ENCODE assay signal across 9 mouse cellular contexts in genomic region chr3:94601959-94602358, GRCm38 (mm10). TPM values are rescaled to one million over a fixed set of nuclear protein-coding genes. Genes with fewer than 3 reads are reported as not detected.
DNase-seq lines count a peak whose midpoint lies in the region; ATAC-seq lines count a peak whose summit lies in the region.
"Had no signal": no experiment of that assay in that cellular context is flagged by ENCODE, and none has a peak within 500 bp of the region (broad histone marks: within the 10 kb centered on the region; RNA-seq: fewer than 3 reads in every experiment).

No protein-coding gene starts in this region.

- no peaks in the 10 kb centered on the region for H3K27me3 ChIP-seq in embryonic facial prominence, embryonic 10.5 days (replicated peaks; ENCODE audit: low read depth, poor library complexity, severe bottlenecking)
- H3K27me3 ChIP-seq in hindbrain, embryonic 16.5 days (replicated peaks; ENCODE audit: control insufficient read depth, insufficient read depth, low read length): no peaks in the 10 kb centered on the region
- H3K27me3 ChIP-seq: heart, embryonic 15.5 days had no signal

- WGBS in embryonic facial prominence, embryonic 10.5 days: 7% methylated on average over 4 of the region's 4 CpGs
- 2% methylated on average over 4 of the region's 4 CpGs for WGBS in hindbrain, embryonic 16.5 days

- peak; percentile 39 to 47 for DNase-seq in adrenal gland, adult 18-20 months (ENCODE audit: low spot score in 2 of 2)
- no peak for DNase-seq in adrenal gland, postnatal 4 days (ENCODE audit: low spot score in 2 of 2)
- DNase-seq in urinary bladder, postnatal 25 days (ENCODE audit: low spot score): peak; percentile 52
- no peak for DNase-seq in urinary bladder, postnatal 10 days (ENCODE audit: low spot score)
- DNase-seq in embryonic facial prominence, embryonic 10.5 days (ENCODE audit: low spot score): peak; percentile 60
- DNase-seq in lung, adult 18-20 months: peak; percentile 34 to 38
- peak; percentile 65 for DNase-seq in retina, postnatal 1 day

- peak; percentile 48; the same call in 1 of the 2 replicates for ATAC-seq in hindbrain, embryonic 16.5 days

- no peak overlapping the region for H3K9ac ChIP-seq in hindbrain, embryonic 16.5 days (ENCODE audit: low read depth, low read length)
- H3K9ac ChIP-seq: heart, embryonic 15.5 days had no signal

- no peak overlapping the region for H3K27ac ChIP-seq in embryonic facial prominence, embryonic 10.5 days (replicated peaks)
- no peak overlapping the region for H3K27ac ChIP-seq in hindbrain, embryonic 16.5 days (ENCODE audit: low read depth, low read length)
- H3K27ac ChIP-seq: heart, embryonic 15.5 days had no signal

- no peaks in the 10 kb centered on the region for H3K9me3 ChIP-seq in embryonic facial prominence, embryonic 10.5 days
- H3K9me3 ChIP-seq in hindbrain, embryonic 16.5 days (ENCODE audit: control insufficient read depth, low read length): no peaks in the 10 kb centered on the region
- H3K9me3 ChIP-seq: heart, embryonic 15.5 days had no signal

- no peak overlapping the region for H3K4me3 ChIP-seq in embryonic facial prominence, embryonic 10.5 days
- no peak overlapping the region for H3K4me3 ChIP-seq in hindbrain, embryonic 16.5 days (ENCODE audit: low read length)
- H3K4me3 ChIP-seq: heart, embryonic 15.5 days had no signal

- H3K4me1 ChIP-seq in embryonic facial prominence, embryonic 10.5 days: no peaks in the 10 kb centered on the region
- H3K4me1 ChIP-seq in hindbrain, embryonic 16.5 days (ENCODE audit: control insufficient read depth, insufficient read depth, low read depth, low read length): no peaks in the 10 kb centered on the region
- H3K4me1 ChIP-seq: heart, embryonic 15.5 days had no signal

- no peaks in the 10 kb centered on the region for H3K36me3 ChIP-seq in embryonic facial prominence, embryonic 10.5 days (replicated peaks)
- H3K36me3 ChIP-seq in hindbrain, embryonic 16.5 days (ENCODE audit: control insufficient read depth, insufficient read depth, low read length): no peaks in the 10 kb centered on the region
- H3K36me3 ChIP-seq: heart, embryonic 15.5 days had no signal

- H3K4me2 ChIP-seq in hindbrain, embryonic 16.5 days (ENCODE audit: low read length): no peak overlapping the region
- H3K4me2 ChIP-seq: heart, embryonic 15.5 days had no signal

RNA-seq across cellular contexts. Expression of gene Snx27, which starts 19.4 kb away (rescaled TPM):
- total RNA-seq in adrenal gland, adult 18-20 months (2021): 10 to 100 TPM; 43.7 to 49.9 TPM
- 10 to 100 TPM; 39.0 to 40.4 TPM for total RNA-seq in adrenal gland, postnatal 4 days (2021)
- 39.3 and 40.7 TPM in 2 replicates for polyA plus RNA-seq in embryonic facial prominence, embryonic 10.5 days (2016; fragmentation: Nextera tagmentation; extraction: Ambion mirVana)
- polyA plus RNA-seq in hindbrain, embryonic 16.5 days (2015; fragmentation: Nextera tagmentation; extraction: Ambion mirVana): 94.7 and 95.0 TPM in 2 replicates

RNA-seq across cellular contexts. Expression of gene Gm10972, which starts 41.0 kb away (rescaled TPM):
- total RNA-seq in adrenal gland, adult 18-20 months (2021): not detected
- not detected for total RNA-seq in adrenal gland, postnatal 4 days (2021)
- polyA plus RNA-seq in embryonic facial prominence, embryonic 10.5 days (2016; fragmentation: Nextera tagmentation; extraction: Ambion mirVana): not detected in 2 replicates
- not detected in 2 replicates for polyA plus RNA-seq in hindbrain, embryonic 16.5 days (2015; fragmentation: Nextera tagmentation; extraction: Ambion mirVana)
- polyA plus RNA-seq: heart, embryonic 15.5 days had no signal

RNA-seq across cellular contexts. Expression of gene Tuft1, which starts 56.7 kb away (rescaled TPM):
- total RNA-seq in adrenal gland, adult 18-20 months (2021): 10 to 100 TPM in 1 of 2 experiments, 1 to 10 TPM in 1; 7.3 to 13.5 TPM
- 10 to 100 TPM; 13.7 to 15.4 TPM for total RNA-seq in adrenal gland, postnatal 4 days (2021)
- polyA plus RNA-seq in embryonic facial prominence, embryonic 10.5 days (2016; fragmentation: Nextera tagmentation; extraction: Ambion mirVana): 4.2 and 4.7 TPM in 2 replicates
- polyA plus RNA-seq in hindbrain, embryonic 16.5 days (2015; fragmentation: Nextera tagmentation; extraction: Ambion mirVana): 9.0 TPM in 2 replicates

Comparison
In these comparisons a context has a peak if more than half of its experiments do, and no peak if none do; other contexts are left out.
1. DNase-seq: peak in adrenal gland, adult 18-20 months (2 of 2), urinary bladder, postnatal 25 days (single experiment), embryonic facial prominence, embryonic 10.5 days (single experiment), lung, adult 18-20 months (2 of 2) and retina, postnatal 1 day (single experiment); none in adrenal gland, postnatal 4 days (0 of 2) and urinary bladder, postnatal 10 days (single experiment).